Mouse (Mus musculus): Measurements from ENCODE around the gene Pum2. TPM values are rescaled to one million over a fixed set of nuclear protein-coding genes. Genes with fewer than 3 reads are reported as not detected.

Pum2 gene
- total RNA-seq, 1 experiment = 74.8 TPM

DNA sequence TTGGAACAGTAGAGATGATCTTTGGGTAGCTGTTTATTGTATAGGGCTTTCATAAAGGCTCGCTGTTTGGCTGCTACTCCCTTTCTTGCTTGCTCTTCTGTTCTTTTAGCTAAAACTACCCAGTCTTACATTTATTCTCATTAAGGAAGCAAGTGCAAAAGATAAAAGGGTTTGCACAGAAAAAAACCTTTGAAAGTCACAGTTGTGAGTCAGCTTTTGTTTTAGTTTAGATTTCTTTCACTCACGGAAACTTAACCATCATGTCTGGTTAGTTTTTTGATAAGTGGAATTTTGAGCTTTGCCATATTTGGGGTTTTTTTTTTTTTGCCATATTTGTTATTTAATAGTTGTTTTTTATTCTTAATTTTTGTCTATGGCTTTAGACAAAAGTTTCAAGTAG lies 38.7 kb downstream of the Pum2 start:
- in situ Hi-C loops (cut with MboI; ENCODE audit: low sequenced_read_pairs in 2 of 2, unreplicated experiment in 2 of 2) = no loop called here
- Histone ChIP-seq H3K9ac (ENCODE audit: insufficient read depth, low read depth, low read length, poor library complexity, severe bottlenecking) (no peak overlapping the region), H3K4me1 (ENCODE audit: control insufficient read depth in 2 of 2, insufficient read depth in 2 of 2, low read length in 2 of 2, poor library complexity in 1 of 2) (no peaks in the 10 kb centered on the region), H3K4me3 (ENCODE audit: insufficient read depth in 1 of 2, low read depth in 1 of 2, low read length in 2 of 2, poor library complexity in 1 of 2, severe bottlenecking in 1 of 2) (no peak overlapping the region), H3K27ac (ENCODE audit: insufficient read depth, low read depth, low read length, poor library complexity, severe bottlenecking) (no peak overlapping the region), H3K9me3 (ENCODE audit: control insufficient read depth, insufficient read depth, low read depth, low read length) (no peaks in the 10 kb centered on the region), H3K36me3 (ENCODE audit: control insufficient read depth, insufficient read depth, low read length, poor library complexity, severe bottlenecking) (peaks cover 4% of the 10 kb centered on the region)
- TF ChIP-seq ZNF384 (IDR thresholded peaks at IDR 0.05; ENCODE audit: low read depth, low read length) (no peak), ZC3H11A (IDR thresholded peaks at IDR 0.05; ENCODE audit: borderline replicate concordance, low read depth, low read length) (no peak), HCFC1 (IDR thresholded peaks at IDR 0.05; ENCODE audit: borderline replicate concordance, insufficient read depth, low read length) (no peak), MAFK (IDR thresholded peaks at IDR 0.05; ENCODE audit: insufficient read depth, low read depth, low read length) (no peak), CHD2 (IDR thresholded peaks at IDR 0.05; ENCODE audit: low read depth, low read length) (no peak)
- DNase-seq (ENCODE audit: low read depth, low spot score) = no peak

DNA sequence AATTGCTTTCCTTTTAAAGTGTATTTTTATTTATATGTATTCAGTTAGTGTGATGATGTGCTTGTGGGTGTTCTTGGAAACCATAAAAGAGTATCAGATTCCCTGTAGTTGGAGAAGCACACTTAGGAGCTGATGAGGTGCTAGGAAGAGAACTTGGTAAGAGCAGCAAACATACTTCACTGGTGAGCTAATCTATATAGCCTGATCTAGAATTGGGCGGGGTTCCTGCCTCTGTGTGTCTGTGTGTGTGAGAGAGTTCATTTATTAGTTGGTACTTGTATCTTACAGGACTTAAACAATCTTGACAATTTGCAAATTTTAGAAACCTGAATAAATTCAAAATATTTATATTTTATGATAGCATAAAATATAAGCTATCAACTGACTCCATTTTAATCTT lies 42.2 kb downstream of the Pum2 start:
- peaks cover 2% of the 10 kb centered on the region for H3K36me3 ChIP-seq (ENCODE audit: control insufficient read depth, insufficient read depth, low read length, poor library complexity, severe bottlenecking)
- no peak overlapping the region for H3K4me3 ChIP-seq (ENCODE audit: insufficient read depth in 1 of 2, low read depth in 1 of 2, low read length in 2 of 2, poor library complexity in 1 of 2, severe bottlenecking in 1 of 2)
- H3K4me1 ChIP-seq (ENCODE audit: control insufficient read depth in 2 of 2, insufficient read depth in 2 of 2, low read length in 2 of 2, poor library complexity in 1 of 2) = no peaks in the 10 kb centered on the region
- H3K9me3 ChIP-seq (ENCODE audit: control insufficient read depth, insufficient read depth, low read depth, low read length) = no peaks in the 10 kb centered on the region
- TF ChIP-seq CHD2 (IDR thresholded peaks at IDR 0.05; ENCODE audit: low read depth, low read length) (no peak), ZC3H11A (IDR thresholded peaks at IDR 0.05; ENCODE audit: borderline replicate concordance, low read depth, low read length) (no peak), ZNF384 (IDR thresholded peaks at IDR 0.05; ENCODE audit: low read depth, low read length) (no peak), MAFK (IDR thresholded peaks at IDR 0.05; ENCODE audit: insufficient read depth, low read depth, low read length) (no peak), HCFC1 (IDR thresholded peaks at IDR 0.05; ENCODE audit: borderline replicate concordance, insufficient read depth, low read length) (no peak)
- no peak for DNase-seq (ENCODE audit: low read depth, low spot score)
- H3K27ac ChIP-seq (ENCODE audit: insufficient read depth, low read depth, low read length, poor library complexity, severe bottlenecking) = no peak overlapping the region
- no peak overlapping the region for H3K9ac ChIP-seq (ENCODE audit: insufficient read depth, low read depth, low read length, poor library complexity, severe bottlenecking)
- in situ Hi-C loops (cut with MboI; ENCODE audit: low sequenced_read_pairs in 2 of 2, unreplicated experiment in 2 of 2) = no loop called here

DNA sequence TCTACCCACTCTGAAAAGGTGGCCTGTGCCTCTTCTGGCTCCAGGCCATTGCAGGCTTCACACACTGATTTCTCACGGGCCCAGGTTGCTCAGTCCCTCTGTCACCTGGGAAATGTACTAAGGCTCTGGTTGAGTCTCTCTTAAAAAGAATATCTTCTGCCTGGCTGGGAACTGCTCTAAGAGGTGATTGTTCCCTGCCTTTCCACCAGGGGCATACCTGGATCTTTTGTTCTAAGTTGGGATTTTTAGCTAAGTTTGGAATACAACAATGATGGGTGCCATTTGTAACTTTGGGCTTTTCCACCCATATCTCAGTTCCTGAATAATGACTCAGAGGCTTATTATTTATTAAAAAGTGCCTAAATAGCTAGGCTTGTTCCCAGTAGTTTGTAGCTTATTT lies 53.0 kb downstream of the Pum2 start:
- Histone ChIP-seq H3K36me3 (ENCODE audit: control insufficient read depth, insufficient read depth, low read length, poor library complexity, severe bottlenecking) (peaks cover 13% of the 10 kb centered on the region), H3K4me3 (ENCODE audit: insufficient read depth in 1 of 2, low read depth in 1 of 2, low read length in 2 of 2, poor library complexity in 1 of 2, severe bottlenecking in 1 of 2) (no peak overlapping the region), H3K4me1 (ENCODE audit: control insufficient read depth in 2 of 2, insufficient read depth in 2 of 2, low read length in 2 of 2, poor library complexity in 1 of 2) (no peaks in the 10 kb centered on the region), H3K27ac (ENCODE audit: insufficient read depth, low read depth, low read length, poor library complexity, severe bottlenecking) (no peak overlapping the region), H3K9me3 (ENCODE audit: control insufficient read depth, insufficient read depth, low read depth, low read length) (no peaks in the 10 kb centered on the region), H3K9ac (ENCODE audit: insufficient read depth, low read depth, low read length, poor library complexity, severe bottlenecking) (no peak overlapping the region)
- in situ Hi-C loops (cut with MboI; ENCODE audit: low sequenced_read_pairs in 2 of 2, unreplicated experiment in 2 of 2) = no loop called here
- no peak for TF ChIP-seq HCFC1 (IDR thresholded peaks at IDR 0.05; ENCODE audit: borderline replicate concordance, insufficient read depth, low read length)
- no peak for TF ChIP-seq MAFK (IDR thresholded peaks at IDR 0.05; ENCODE audit: insufficient read depth, low read depth, low read length)
- TF ChIP-seq ZC3H11A (IDR thresholded peaks at IDR 0.05; ENCODE audit: borderline replicate concordance, low read depth, low read length) = no peak
- no peak for TF ChIP-seq CHD2 (IDR thresholded peaks at IDR 0.05; ENCODE audit: low read depth, low read length)
- TF ChIP-seq ZNF384 (IDR thresholded peaks at IDR 0.05; ENCODE audit: low read depth, low read length) = no peak
- peak; percentile 19 for DNase-seq (ENCODE audit: low read depth, low spot score)

DNA sequence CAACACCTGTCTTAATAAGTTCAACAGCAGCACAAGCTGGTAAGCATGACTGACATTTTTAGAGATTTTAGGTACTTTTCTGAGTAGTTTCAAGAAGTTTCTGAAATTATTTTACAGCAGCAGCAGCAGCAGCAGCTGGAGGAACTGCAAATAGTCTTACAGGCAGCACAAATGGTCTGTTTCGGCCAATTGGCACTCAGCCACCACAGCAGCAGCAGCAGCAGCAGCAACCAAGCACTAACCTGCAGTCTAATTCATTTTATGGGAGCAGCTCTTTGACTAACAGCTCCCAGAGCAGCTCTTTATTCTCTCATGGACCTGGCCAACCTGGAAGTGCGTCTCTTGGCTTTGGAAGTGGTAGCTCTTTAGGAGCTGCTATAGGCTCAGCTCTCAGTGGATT lies 54.8 kb downstream of the Pum2 start:
- H3K4me1 ChIP-seq (ENCODE audit: control insufficient read depth in 2 of 2, insufficient read depth in 2 of 2, low read length in 2 of 2, poor library complexity in 1 of 2) = no peaks in the 10 kb centered on the region
- H3K9ac ChIP-seq (ENCODE audit: insufficient read depth, low read depth, low read length, poor library complexity, severe bottlenecking) = no peak overlapping the region
- no peaks in the 10 kb centered on the region for H3K9me3 ChIP-seq (ENCODE audit: control insufficient read depth, insufficient read depth, low read depth, low read length)
- no peak for TF ChIP-seq CHD2 (IDR thresholded peaks at IDR 0.05; ENCODE audit: low read depth, low read length)
- TF ChIP-seq ZNF384 (IDR thresholded peaks at IDR 0.05; ENCODE audit: low read depth, low read length) = no peak
- TF ChIP-seq ZC3H11A (IDR thresholded peaks at IDR 0.05; ENCODE audit: borderline replicate concordance, low read depth, low read length) = no peak
- TF ChIP-seq HCFC1 (IDR thresholded peaks at IDR 0.05; ENCODE audit: borderline replicate concordance, insufficient read depth, low read length) = no peak
- no peak for TF ChIP-seq MAFK (IDR thresholded peaks at IDR 0.05; ENCODE audit: insufficient read depth, low read depth, low read length)
- in situ Hi-C loops (cut with MboI; ENCODE audit: low sequenced_read_pairs in 2 of 2, unreplicated experiment in 2 of 2) = no loop called here
- H3K36me3 ChIP-seq (ENCODE audit: control insufficient read depth, insufficient read depth, low read length, poor library complexity, severe bottlenecking) = peaks cover 13% of the 10 kb centered on the region
- H3K4me3 ChIP-seq (ENCODE audit: insufficient read depth in 1 of 2, low read depth in 1 of 2, low read length in 2 of 2, poor library complexity in 1 of 2, severe bottlenecking in 1 of 2) = no peak overlapping the region
- no peak overlapping the region for H3K27ac ChIP-seq (ENCODE audit: insufficient read depth, low read depth, low read length, poor library complexity, severe bottlenecking)
- DNase-seq (ENCODE audit: low read depth, low spot score) = no peak

DNA sequence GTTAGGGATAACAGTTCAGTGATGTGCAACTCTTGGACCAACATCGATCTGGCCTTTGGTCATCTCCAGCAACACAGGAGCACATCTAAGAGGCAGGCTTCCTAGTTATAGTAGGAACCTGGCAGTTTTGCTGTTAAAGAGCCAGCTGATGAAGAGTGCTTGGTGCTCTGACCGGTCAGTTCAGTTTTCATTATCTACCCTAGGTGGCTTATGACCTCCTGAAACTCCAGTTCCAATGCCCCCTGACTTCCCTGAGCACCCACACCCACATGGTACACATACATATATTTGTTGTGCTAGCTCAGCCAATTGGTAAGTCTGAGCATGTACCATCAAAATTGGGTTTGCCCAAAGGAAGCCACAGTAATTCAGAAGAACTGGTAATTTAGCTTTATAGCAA lies 79.7 kb downstream of the Pum2 start:
- peaks cover 14% of the 10 kb centered on the region for H3K36me3 ChIP-seq (ENCODE audit: control insufficient read depth, insufficient read depth, low read length, poor library complexity, severe bottlenecking)
- no peak overlapping the region for H3K4me3 ChIP-seq (ENCODE audit: insufficient read depth in 1 of 2, low read depth in 1 of 2, low read length in 2 of 2, poor library complexity in 1 of 2, severe bottlenecking in 1 of 2)
- in situ Hi-C loops (cut with MboI; ENCODE audit: low sequenced_read_pairs in 2 of 2, unreplicated experiment in 2 of 2) = loop anchor here in 1 of 2 experiments (25.0 kb wide), 1 partner anchor 259 kb away; no protein-coding TSS in a partner anchor
- TF ChIP-seq MAFK (IDR thresholded peaks at IDR 0.05; ENCODE audit: insufficient read depth, low read depth, low read length) (no peak), CHD2 (IDR thresholded peaks at IDR 0.05; ENCODE audit: low read depth, low read length) (no peak), ZC3H11A (IDR thresholded peaks at IDR 0.05; ENCODE audit: borderline replicate concordance, low read depth, low read length) (no peak), ZNF384 (IDR thresholded peaks at IDR 0.05; ENCODE audit: low read depth, low read length) (no peak), HCFC1 (IDR thresholded peaks at IDR 0.05; ENCODE audit: borderline replicate concordance, insufficient read depth, low read length) (no peak)
- no peak overlapping the region for H3K9ac ChIP-seq (ENCODE audit: insufficient read depth, low read depth, low read length, poor library complexity, severe bottlenecking)
- DNase-seq (ENCODE audit: low read depth, low spot score) = no peak
- no peak overlapping the region for H3K27ac ChIP-seq (ENCODE audit: insufficient read depth, low read depth, low read length, poor library complexity, severe bottlenecking)
- H3K4me1 ChIP-seq (ENCODE audit: control insufficient read depth in 2 of 2, insufficient read depth in 2 of 2, low read length in 2 of 2, poor library complexity in 1 of 2) = peaks cover 0 to 6% of the 10 kb centered on the region in 2 experiments; a peak in 1 of 4 replicates
- no peaks in the 10 kb centered on the region for H3K9me3 ChIP-seq (ENCODE audit: control insufficient read depth, insufficient read depth, low read depth, low read length)

Measured in ES-E14 (cell line).